Comparison of ENCODE assay signal across 16 mouse cellular contexts in genomic region chr6:138563416-138563815, GRCm38 (mm10). TPM values are rescaled to one million over a fixed set of nuclear protein-coding genes. Genes with fewer than 3 reads are reported as not detected.
"Had no signal": no experiment of that assay in that cellular context is flagged by ENCODE, and none has a peak within 500 bp of the region (broad histone marks: within the 10 kb centered on the region; RNA-seq: fewer than 3 reads in every experiment).

No protein-coding gene starts in this region.

- DNase-seq: heart, adult 18-20 months; heart, adult 2 months; heart, postnatal 14 days; heart, postnatal 36 days; heart, postnatal 4 days; kidney, adult 11 months; kidney, adult 18-20 months; kidney, adult 2 months; kidney, adult 8-10 months; kidney, adult 9 months; kidney, postnatal 10 days; kidney, postnatal 14 days; kidney, postnatal 25 days; kidney, postnatal 36 days; kidney, postnatal 4 days had no signal

RNA-seq across cellular contexts. Expression of gene Lmo3, which starts 18.4 kb away (rescaled TPM):
- total RNA-seq: heart, adult 18-20 months; heart, adult 2 months; heart, postnatal 14 days; heart, postnatal 36 days; hematopoietic stem cell, adult 5-6 weeks had no signal
